Mouse (Mus musculus) ES-Bruce4 (cell line): ENCODE data around the gene Tnp2.

Experiments
- CTCF ChIP-seq: IDR thresholded peaks from one replicate; pipeline ENCODE4 v1.8.1; 2011; ENCODE audit warnings: low read depth, low read length
- POLR2A ChIP-seq: IDR thresholded peaks from one replicate; pipeline ENCODE4 v1.8.1; 2011; ENCODE audit warnings: low read length; ENCODE audit not compliant: insufficient read depth

DNA sequence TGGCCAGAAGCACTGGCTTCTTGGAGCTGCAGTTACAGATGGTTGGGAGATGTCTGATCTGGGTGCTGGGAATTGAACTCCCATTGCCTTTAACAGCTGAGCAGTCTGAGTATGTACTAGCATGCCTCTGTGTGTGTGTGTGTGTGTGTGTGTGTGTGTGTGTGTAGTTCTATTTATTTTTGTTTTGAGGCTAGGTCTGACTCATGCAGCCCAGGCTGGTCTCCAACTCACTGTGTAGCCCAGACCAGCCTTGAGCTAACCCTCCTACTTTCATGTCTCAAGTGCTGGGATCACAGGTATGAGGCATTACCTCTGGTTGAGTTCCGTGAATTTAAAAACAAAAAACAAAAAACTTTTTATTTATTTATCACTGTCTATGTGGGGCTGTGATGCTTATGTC, 36.1 kb upstream of the Tnp2 start:
- TF ChIP-seq CTCF: no peak
- no peak for TF ChIP-seq POLR2A
